ENCODE assay signal across 15 mouse cellular contexts in genomic region chr5:122434541-122434940, GRCm38 (mm10). TPM values are rescaled to one million over a fixed set of nuclear protein-coding genes. Genes with fewer than 3 reads are reported as not detected.
DNase-seq lines count a peak whose midpoint lies in the region; ATAC-seq and TF ChIP-seq lines count a peak whose summit lies in the region.
"Had no signal": no experiment of that assay in that cellular context is flagged by ENCODE, and none has a peak within 500 bp of the region (broad histone marks: within the 10 kb centered on the region; RNA-seq: fewer than 3 reads in every experiment).

No protein-coding gene starts in this region.

- DNase-seq in hindbrain, postnatal 0 days (ENCODE audit: low spot score), result peak; percentile 23
- DNase-seq in hindbrain, embryonic 10.5 days (ENCODE audit: low spot score), result no peak
- DNase-seq in lung, embryonic 14.5 days, result no peak
- no peak for DNase-seq in lung, adult 18-20 months
- DNase-seq in MEL (ENCODE audit: low read depth, low spot score), result peak; percentile 45
- DNase-seq in induced T-regulatory cell, adult 2 months (ENCODE audit: low read depth), result peak; percentile 24
- DNase-seq in urinary bladder, postnatal 10 days (ENCODE audit: low spot score), result no peak
- DNase-seq: cerebellum, adult 11-12 months; embryo, embryonic 11 days; heart, postnatal 14 days; kidney, postnatal 14 days; left cerebral cortex, postnatal 4 days had no signal

- peak; percentile 43 for TF ChIP-seq CTCF in hindbrain, postnatal 0 days (IDR thresholded peaks at IDR 0.05; ENCODE audit: low read depth)
- peak; percentile 22 for TF ChIP-seq CTCF in lung, embryonic 14.5 days (IDR thresholded peaks at IDR 0.05; ENCODE audit: low read depth)
- TF ChIP-seq CTCF in MEL (IDR thresholded peaks at IDR 0.05 in 2 of 3, conservative IDR thresholded peaks at IDR 0.05 in 1 of 3; ENCODE audit: control insufficient read depth in 1 of 3, insufficient read depth in 1 of 3, low read depth in 2 of 3, low read length in 3 of 3, poor library complexity in 1 of 3, severe bottlenecking in 1 of 3), result peak; percentile 19 to 44 (median 34); a peak in 5 of 6 replicates

- H3K4me1 ChIP-seq in hindbrain, postnatal 0 days (ENCODE audit: insufficient read depth, low read length), result no peaks in the 10 kb centered on the region
- no peaks in the 10 kb centered on the region for H3K4me1 ChIP-seq in hindbrain, embryonic 10.5 days (replicated peaks)
- no peaks in the 10 kb centered on the region for H3K4me1 ChIP-seq in lung, embryonic 14.5 days (ENCODE audit: insufficient read depth)
- no peaks in the 10 kb centered on the region for H3K4me1 ChIP-seq in MEL (ENCODE audit: control insufficient read depth in 1 of 2, insufficient read depth in 2 of 2, low read length in 2 of 2)
- H3K4me1 ChIP-seq: lung, embryonic 15.5 days; midbrain, embryonic 10.5 days had no signal

- no peak overlapping the region for H3K4me2 ChIP-seq in hindbrain, postnatal 0 days (ENCODE audit: low read depth, low read length)
- H3K4me2 ChIP-seq in lung, embryonic 14.5 days, result no peak overlapping the region
- H3K4me2 ChIP-seq: lung, embryonic 15.5 days had no signal

- TF ChIP-seq RAD21 in MEL (IDR thresholded peaks at IDR 0.05; ENCODE audit: low read depth, low read length), result peak; percentile 17

- H3K79me2 ChIP-seq in MEL (ENCODE audit: control insufficient read depth, insufficient read depth, low read length, poor library complexity), result no peaks in the 10 kb centered on the region

- H3K36me3 ChIP-seq in hindbrain, postnatal 0 days (ENCODE audit: insufficient read depth, low read length), result peaks cover 81% of the 10 kb centered on the region
- H3K36me3 ChIP-seq in hindbrain, embryonic 10.5 days, result peaks cover 100% of the 10 kb centered on the region
- H3K36me3 ChIP-seq in lung, embryonic 14.5 days (ENCODE audit: insufficient read depth), result peaks cover 99% of the 10 kb centered on the region
- peaks cover 0 to 43% of the 10 kb centered on the region in 2 experiments; a peak in 2 of 4 replicates for H3K36me3 ChIP-seq in MEL (ENCODE audit: control insufficient read depth in 1 of 2, insufficient read depth in 2 of 2, low read length in 2 of 2)

- 76% methylated on average over 4 of the region's 4 CpGs for WGBS in hindbrain, postnatal 0 days
- 87% methylated on average over 4 of the region's 4 CpGs for WGBS in hindbrain, embryonic 10.5 days
- WGBS in lung, embryonic 14.5 days, result 80% methylated on average over 4 of the region's 4 CpGs

- H3K9me3 ChIP-seq in hindbrain, postnatal 0 days (ENCODE audit: low read length), result no peaks in the 10 kb centered on the region
- no peaks in the 10 kb centered on the region for H3K9me3 ChIP-seq in hindbrain, embryonic 10.5 days
- no peaks in the 10 kb centered on the region for H3K9me3 ChIP-seq in lung, embryonic 14.5 days (ENCODE audit: low read depth, low read length)
- no peaks in the 10 kb centered on the region for H3K9me3 ChIP-seq in MEL (replicated peaks; ENCODE audit: insufficient read depth, low read length)
- H3K9me3 ChIP-seq: lung, embryonic 15.5 days; midbrain, embryonic 10.5 days had no signal

- no peak overlapping the region for H3K9ac ChIP-seq in hindbrain, postnatal 0 days (replicated peaks; ENCODE audit: low read length)
- no peak overlapping the region for H3K9ac ChIP-seq in lung, embryonic 14.5 days
- no peak overlapping the region for H3K9ac ChIP-seq in MEL (ENCODE audit: control insufficient read depth, low read depth, low read length, poor library complexity, severe bottlenecking)
- H3K9ac ChIP-seq: lung, embryonic 15.5 days had no signal

- no peaks in the 10 kb centered on the region for H3K27me3 ChIP-seq in hindbrain, postnatal 0 days (ENCODE audit: insufficient read depth, low read length)
- H3K27me3 ChIP-seq in hindbrain, embryonic 10.5 days (ENCODE audit: insufficient read depth, poor library complexity, severe bottlenecking), result no peaks in the 10 kb centered on the region
- no peaks in the 10 kb centered on the region for H3K27me3 ChIP-seq in lung, embryonic 14.5 days (ENCODE audit: insufficient read depth, low read length)
- no peaks in the 10 kb centered on the region for H3K27me3 ChIP-seq in MEL (ENCODE audit: control insufficient read depth in 1 of 2, insufficient read depth in 2 of 2, low read length in 2 of 2)
- H3K27me3 ChIP-seq: lung, embryonic 15.5 days had no signal

- ATAC-seq in hindbrain, postnatal 0 days, result no peak
- ATAC-seq in lung, embryonic 14.5 days (ENCODE audit: insufficient read depth), result no peak

- TF ChIP-seq POLR2A in MEL (IDR thresholded peaks at IDR 0.05; ENCODE audit: control insufficient read depth in 1 of 2, insufficient read depth in 1 of 2, low read depth in 1 of 2, low read length in 2 of 2, poor library complexity in 1 of 2), result no peak

- no peak overlapping the region for H3K4me3 ChIP-seq in hindbrain, postnatal 0 days (ENCODE audit: low read length)
- no peak overlapping the region for H3K4me3 ChIP-seq in hindbrain, embryonic 10.5 days
- no peak overlapping the region for H3K4me3 ChIP-seq in lung, embryonic 14.5 days (ENCODE audit: low read depth, low read length)
- no peak overlapping the region for H3K4me3 ChIP-seq in MEL (ENCODE audit: control insufficient read depth in 1 of 2, insufficient read depth in 1 of 2, low read depth in 2 of 2, low read length in 2 of 2)
- H3K4me3 ChIP-seq: lung, embryonic 15.5 days; midbrain, embryonic 10.5 days; myocyte had no signal

- H3K27ac ChIP-seq in hindbrain, postnatal 0 days, result no peak overlapping the region
- H3K27ac ChIP-seq in hindbrain, embryonic 10.5 days, result no peak overlapping the region
- H3K27ac ChIP-seq in lung, embryonic 14.5 days (ENCODE audit: low read depth), result no peak overlapping the region
- no peak overlapping the region for H3K27ac ChIP-seq in MEL (ENCODE audit: control insufficient read depth, low read depth, low read length)
- H3K27ac ChIP-seq: lung, embryonic 15.5 days; midbrain, embryonic 10.5 days had no signal

- TF ChIP-seq EP300 in MEL (IDR thresholded peaks at IDR 0.05; ENCODE audit: low read depth in 1 of 2, low read length in 2 of 2), result no peak

TF ChIP-seq in MEL, 35 proteins besides CTCF, POLR2A, EP300 and RAD21:
- TF ChIP-seq MAFK (IDR thresholded peaks at IDR 0.05; ENCODE audit: borderline replicate concordance, low read depth, low read length) (no peak), ELF1 (IDR thresholded peaks at IDR 0.05; ENCODE audit: low read depth, low read length) (no peak), SMC3 (IDR thresholded peaks at IDR 0.05; ENCODE audit: low read depth, low read length) (peak; percentile 49)

RNA-seq across cellular contexts. Expression of gene Anapc7, which starts 13.0 kb away (rescaled TPM):
- total RNA-seq in hindbrain, postnatal 0 days (2014; rRNA removed), result 26.1 and 32.0 TPM in 2 replicates
- polyA plus RNA-seq in hindbrain, postnatal 0 days (2015; fragmentation: Nextera tagmentation; extraction: Ambion mirVana), result 44.0 and 44.6 TPM in 2 replicates
- polyA plus RNA-seq in hindbrain, embryonic 10.5 days (2016; fragmentation: Nextera tagmentation; extraction: Ambion mirVana), result 52.0 and 54.8 TPM in 2 replicates
- polyA plus RNA-seq in lung, embryonic 14.5 days (2014; fragmentation: Nextera tagmentation; extraction: Ambion mirVana), result 26.8 and 31.9 TPM in 2 replicates
- 39.9 and 40.5 TPM in 2 replicates for total RNA-seq in MEL (2012; rRNA removed)
- polyA plus RNA-seq in MEL (2012; ENCODE audit: insufficient read depth in 1 of 2, insufficient read length in 2 of 2, low read depth in 1 of 2, low replicate concordance in 2 of 2, missing spikeins in 1 of 2), result 10 to 100 TPM in 1 of 2 experiments, not detected in 1; 49.7 TPM

RNA-seq across cellular contexts. Expression of gene Arpc3, which starts 42.9 kb away (rescaled TPM):
- 141 and 163 TPM in 2 replicates for total RNA-seq in hindbrain, postnatal 0 days (2014; rRNA removed)
- polyA plus RNA-seq in hindbrain, postnatal 0 days (2015; fragmentation: Nextera tagmentation; extraction: Ambion mirVana), result 133 and 144 TPM in 2 replicates
- 90.2 and 97.9 TPM in 2 replicates for polyA plus RNA-seq in hindbrain, embryonic 10.5 days (2016; fragmentation: Nextera tagmentation; extraction: Ambion mirVana)
- 45.7 and 48.7 TPM in 2 replicates for polyA plus RNA-seq in lung, embryonic 14.5 days (2014; fragmentation: Nextera tagmentation; extraction: Ambion mirVana)
- 406 and 433 TPM in 2 replicates for total RNA-seq in MEL (2012; rRNA removed)
- polyA plus RNA-seq in MEL (2012; ENCODE audit: insufficient read depth in 1 of 2, insufficient read length in 2 of 2, low read depth in 1 of 2, low replicate concordance in 2 of 2, missing spikeins in 1 of 2), result 1,000 to 10,000 TPM in 1 of 2 experiments, 100 to 1,000 TPM in 1; 365 to 1,109 TPM

Comparison
In these comparisons a context has a peak if more than half of its experiments do, and no peak if none do; other contexts are left out.
1. DNase-seq: peak in hindbrain, postnatal 0 days (single experiment), MEL (single experiment) and induced T-regulatory cell, adult 2 months (single experiment); none in hindbrain, embryonic 10.5 days (single experiment), lung, embryonic 14.5 days (single experiment), lung, adult 18-20 months (0 of 2) and urinary bladder, postnatal 10 days (single experiment).
2. Peak in every context shown above with its lines, with median percentiles within 50 percentile points of each other: CTCF ChIP-seq.